Mouse (Mus musculus): ENCODE measurements around the gene Cdh24. TPM values are rescaled to one million over a fixed set of nuclear protein-coding genes. Genes with fewer than 3 reads are reported as not detected.

Cdh24 gene
- polyA plus RNA-seq, 1 experiment from 2014 or later = 2.9 TPM

- 71% methylated on average over 2 of the region's 2 CpGs for WGBS (ENCODE audit: insufficient replicate concordance)
- Histone ChIP-seq H3K4me3 (ENCODE audit: low read depth, low read length) (no peak overlapping the region), H3K9me3 (replicated peaks; ENCODE audit: control insufficient read depth, low read length) (no peaks in the 10 kb centered on the region), H3K4me1 (ENCODE audit: control insufficient read depth, insufficient read depth, low read length) (no peaks in the 10 kb centered on the region), H3K4me2 (no peak overlapping the region), H3K27ac (ENCODE audit: low read depth, low read length) (no peak overlapping the region), H3K9ac (ENCODE audit: low read depth, low read length) (no peak overlapping the region), H3K36me3 (ENCODE audit: control insufficient read depth, insufficient read depth, low read length) (peaks cover 28% of the 10 kb centered on the region), H3K27me3 (ENCODE audit: control insufficient read depth, insufficient read depth, low read length) (no peaks in the 10 kb centered on the region)
- ATAC-seq (replicated peaks; ENCODE audit: insufficient number of reproducible peaks, low FRiP score, low TSS enrichment) = no peak
Measured at GRCm38 (mm10) chr14:54674317-54674716, 33.2 kb upstream of the Cdh24 start.

DNA sequence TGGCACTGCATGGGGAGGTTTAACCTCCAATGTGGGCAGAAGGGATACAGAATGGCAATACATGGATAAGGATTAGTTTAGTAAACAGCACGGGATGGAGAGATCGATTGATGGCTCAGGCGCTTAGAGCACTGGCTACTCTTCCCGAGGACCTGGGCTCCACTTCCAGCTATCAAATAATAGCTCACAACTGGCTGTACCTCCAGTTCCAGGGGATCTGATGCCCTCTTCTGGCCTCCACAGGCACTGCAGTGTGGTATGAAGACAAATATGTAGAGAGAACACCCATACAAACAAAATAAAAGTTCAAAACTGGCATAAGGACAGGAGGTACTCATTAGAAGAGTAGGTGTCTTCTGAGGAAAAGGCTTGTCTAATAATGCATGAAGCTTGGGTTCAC lies 28.2 kb upstream of the Cdh24 start:
- Histone ChIP-seq H3K9ac (ENCODE audit: low read depth, low read length) (no peak overlapping the region), H3K4me3 (ENCODE audit: low read depth, low read length) (no peak overlapping the region), H3K36me3 (ENCODE audit: control insufficient read depth, insufficient read depth, low read length) (peaks cover 33% of the 10 kb centered on the region), H3K4me2 (no peak overlapping the region), H3K9me3 (replicated peaks; ENCODE audit: control insufficient read depth, low read length) (no peaks in the 10 kb centered on the region), H3K27ac (ENCODE audit: low read depth, low read length) (no peak overlapping the region), H3K4me1 (ENCODE audit: control insufficient read depth, insufficient read depth, low read length) (no peaks in the 10 kb centered on the region), H3K27me3 (ENCODE audit: control insufficient read depth, insufficient read depth, low read length) (no peaks in the 10 kb centered on the region)
- no peak for ATAC-seq (replicated peaks; ENCODE audit: insufficient number of reproducible peaks, low FRiP score, low TSS enrichment)
- 75% methylated on average over 4 of the region's 4 CpGs for WGBS (ENCODE audit: insufficient replicate concordance)

DNA sequence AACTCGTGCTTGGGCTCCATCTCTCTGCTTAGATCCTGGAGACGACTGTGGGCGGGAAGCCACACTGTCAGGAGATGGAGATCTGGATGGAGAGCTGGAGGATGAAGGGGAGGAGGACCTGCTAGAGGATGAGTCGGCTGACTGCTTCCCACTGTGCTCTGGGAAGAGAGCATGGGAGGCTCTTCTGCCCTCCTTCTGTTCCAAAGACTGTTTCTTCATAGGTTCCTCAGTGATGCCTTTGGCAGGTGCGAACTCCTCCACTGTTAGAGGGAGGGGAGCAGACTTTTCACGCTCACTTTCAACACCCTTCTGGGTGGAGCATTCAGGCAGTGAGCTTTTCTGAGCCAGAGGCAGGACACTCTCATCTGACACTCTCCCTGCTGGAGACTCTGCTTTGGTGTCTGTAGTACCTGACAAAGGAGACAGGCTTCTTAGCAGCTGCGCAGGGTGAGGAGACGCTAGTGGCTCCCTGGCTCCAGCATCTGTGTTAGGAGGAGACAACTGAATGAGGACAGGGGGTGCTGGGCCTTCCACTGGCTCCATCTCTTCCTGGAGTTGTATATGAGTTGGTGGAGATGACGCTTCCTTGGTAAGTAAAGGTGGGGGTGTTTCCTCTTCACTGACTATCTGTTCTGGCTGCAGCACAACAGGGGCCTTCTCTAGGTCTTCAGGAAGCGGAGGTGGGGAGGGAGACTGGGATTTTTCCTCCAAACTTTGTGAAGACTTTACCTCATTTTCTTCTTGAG lies 23.5 kb upstream of the Cdh24 start:
- WGBS (ENCODE audit: insufficient replicate concordance) = 87% methylated on average over 10 of the region's 10 CpGs
- no peaks in the 10 kb centered on the region for H3K9me3 ChIP-seq (replicated peaks; ENCODE audit: control insufficient read depth, low read length)
- H3K4me3 ChIP-seq (ENCODE audit: low read depth, low read length) = no peak overlapping the region
- H3K27ac ChIP-seq (ENCODE audit: low read depth, low read length) = no peak overlapping the region
- H3K9ac ChIP-seq (ENCODE audit: low read depth, low read length) = no peak overlapping the region
- H3K4me1 ChIP-seq (ENCODE audit: control insufficient read depth, insufficient read depth, low read length) = no peaks in the 10 kb centered on the region
- H3K27me3 ChIP-seq (ENCODE audit: control insufficient read depth, insufficient read depth, low read length) = no peaks in the 10 kb centered on the region
- ATAC-seq (replicated peaks; ENCODE audit: insufficient number of reproducible peaks, low FRiP score, low TSS enrichment) = no peak
- no peak overlapping the region for H3K4me2 ChIP-seq
- H3K36me3 ChIP-seq (ENCODE audit: control insufficient read depth, insufficient read depth, low read length) = peaks cover 39% of the 10 kb centered on the region

DNA sequence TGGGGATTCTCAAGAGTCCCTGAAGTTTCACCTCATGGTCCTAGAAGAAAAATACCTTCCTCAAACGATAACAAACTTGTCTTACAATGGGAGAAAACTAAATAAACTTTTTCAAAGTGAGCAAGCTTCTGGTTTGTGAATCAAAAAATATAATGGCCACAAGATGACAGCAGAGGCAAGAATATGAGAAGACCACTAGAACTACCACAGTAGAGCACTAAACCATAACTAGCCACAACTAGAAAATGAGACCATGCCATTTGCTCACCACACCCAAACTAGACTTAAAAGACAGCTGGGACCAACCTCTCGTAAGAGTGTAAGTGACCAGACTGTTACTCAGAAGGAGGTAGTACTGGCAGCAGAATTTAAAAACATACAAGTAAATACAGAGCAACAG lies 18.8 kb upstream of the Cdh24 start:
- no peak overlapping the region for H3K9ac ChIP-seq (ENCODE audit: low read depth, low read length)
- WGBS (ENCODE audit: insufficient replicate concordance) = 88% methylated on average over 2 of the region's 2 CpGs
- H3K36me3 ChIP-seq (ENCODE audit: control insufficient read depth, insufficient read depth, low read length) = peaks cover 29% of the 10 kb centered on the region
- no peaks in the 10 kb centered on the region for H3K27me3 ChIP-seq (ENCODE audit: control insufficient read depth, insufficient read depth, low read length)
- H3K9me3 ChIP-seq (replicated peaks; ENCODE audit: control insufficient read depth, low read length) = no peaks in the 10 kb centered on the region
- no peak overlapping the region for H3K4me3 ChIP-seq (ENCODE audit: low read depth, low read length)
- no peak for ATAC-seq (replicated peaks; ENCODE audit: insufficient number of reproducible peaks, low FRiP score, low TSS enrichment)
- H3K27ac ChIP-seq (ENCODE audit: low read depth, low read length) = no peak overlapping the region
- no peak overlapping the region for H3K4me2 ChIP-seq
- H3K4me1 ChIP-seq (ENCODE audit: control insufficient read depth, insufficient read depth, low read length) = no peaks in the 10 kb centered on the region

- Histone ChIP-seq H3K27me3 (ENCODE audit: control insufficient read depth, insufficient read depth, low read length) (no peaks in the 10 kb centered on the region), H3K4me1 (ENCODE audit: control insufficient read depth, insufficient read depth, low read length) (peaks cover 25% of the 10 kb centered on the region), H3K27ac (ENCODE audit: low read depth, low read length) (peak overlapping the region; percentile 93), H3K9me3 (replicated peaks; ENCODE audit: control insufficient read depth, low read length) (no peaks in the 10 kb centered on the region), H3K4me3 (ENCODE audit: low read depth, low read length) (peak overlapping the region; percentile 83), H3K4me2 (peak overlapping the region; percentile 80), H3K36me3 (ENCODE audit: control insufficient read depth, insufficient read depth, low read length) (peaks cover 29% of the 10 kb centered on the region), H3K9ac (ENCODE audit: low read depth, low read length) (peak overlapping the region; percentile 87)
- WGBS (ENCODE audit: insufficient replicate concordance) = 2% methylated on average over 12 of the region's 12 CpGs
- ATAC-seq (replicated peaks; ENCODE audit: insufficient number of reproducible peaks, low FRiP score, low TSS enrichment) = peak; percentile 78
Measured at GRCm38 (mm10) chr14:54653496-54653895, 12.3 kb upstream of the Cdh24 start.

GRCm38 (mm10) chr14:54652787-54653186 lies 11.6 kb upstream of the Cdh24 start:
- H3K4me1 ChIP-seq (ENCODE audit: control insufficient read depth, insufficient read depth, low read length) = peaks cover 25% of the 10 kb centered on the region
- no peaks in the 10 kb centered on the region for H3K9me3 ChIP-seq (replicated peaks; ENCODE audit: control insufficient read depth, low read length)
- peak overlapping the region; percentile 87 for H3K9ac ChIP-seq (ENCODE audit: low read depth, low read length)
- peaks cover 26% of the 10 kb centered on the region for H3K36me3 ChIP-seq (ENCODE audit: control insufficient read depth, insufficient read depth, low read length)
- no peak; the same call in 1 of the 2 replicates for ATAC-seq (replicated peaks; ENCODE audit: insufficient number of reproducible peaks, low FRiP score, low TSS enrichment)
- under 1% methylated on average over 7 of the region's 7 CpGs for WGBS (ENCODE audit: insufficient replicate concordance)
- peak overlapping the region; percentile 80 for H3K4me2 ChIP-seq
- peak overlapping the region; percentile 93 for H3K27ac ChIP-seq (ENCODE audit: low read depth, low read length)
- H3K27me3 ChIP-seq (ENCODE audit: control insufficient read depth, insufficient read depth, low read length) = no peaks in the 10 kb centered on the region
- H3K4me3 ChIP-seq (ENCODE audit: low read depth, low read length) = peak overlapping the region; percentile 83

DNA sequence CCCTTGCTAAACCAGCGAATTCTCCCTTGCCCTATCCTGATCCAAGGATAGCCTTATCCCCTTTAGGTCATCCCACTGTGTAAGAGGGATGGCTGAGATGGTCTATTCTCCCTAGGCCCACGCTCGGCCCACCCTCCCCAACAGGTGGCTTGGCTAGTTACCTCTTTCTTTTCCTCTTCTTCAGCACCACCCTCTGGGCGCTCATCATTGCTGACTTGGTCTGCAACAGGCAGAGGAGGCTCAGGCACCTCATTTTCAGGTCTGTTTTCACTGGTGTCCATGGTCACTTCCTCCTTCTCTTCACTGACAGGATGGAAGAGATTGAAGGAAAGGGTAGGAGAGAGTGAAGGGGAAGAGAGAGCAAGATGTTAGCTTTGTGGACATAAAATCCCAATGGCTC lies 10.4 kb upstream of the Cdh24 start:
- H3K4me3 ChIP-seq (ENCODE audit: low read depth, low read length) = no peak overlapping the region
- peaks cover 25% of the 10 kb centered on the region for H3K4me1 ChIP-seq (ENCODE audit: control insufficient read depth, insufficient read depth, low read length)
- H3K36me3 ChIP-seq (ENCODE audit: control insufficient read depth, insufficient read depth, low read length) = peaks cover 33% of the 10 kb centered on the region
- H3K27ac ChIP-seq (ENCODE audit: low read depth, low read length) = no peak overlapping the region
- no peak for ATAC-seq (replicated peaks; ENCODE audit: insufficient number of reproducible peaks, low FRiP score, low TSS enrichment)
- H3K4me2 ChIP-seq = no peak overlapping the region
- H3K27me3 ChIP-seq (ENCODE audit: control insufficient read depth, insufficient read depth, low read length) = no peaks in the 10 kb centered on the region
- H3K9ac ChIP-seq (ENCODE audit: low read depth, low read length) = no peak overlapping the region
- H3K9me3 ChIP-seq (replicated peaks; ENCODE audit: control insufficient read depth, low read length) = no peaks in the 10 kb centered on the region
- 75% methylated on average over 4 of the region's 4 CpGs for WGBS (ENCODE audit: insufficient replicate concordance)

GRCm38 (mm10) chr14:54650621-54651454 lies 9.7 kb upstream of the Cdh24 start:
- peaks cover 38% of the 10 kb centered on the region for H3K36me3 ChIP-seq (ENCODE audit: control insufficient read depth, insufficient read depth, low read length)
- H3K27ac ChIP-seq (ENCODE audit: low read depth, low read length) = no peak overlapping the region
- 59% methylated on average over 23 of the region's 23 CpGs for WGBS (ENCODE audit: insufficient replicate concordance)
- H3K4me2 ChIP-seq = no peak overlapping the region
- H3K27me3 ChIP-seq (ENCODE audit: control insufficient read depth, insufficient read depth, low read length) = no peaks in the 10 kb centered on the region
- peaks cover 25% of the 10 kb centered on the region for H3K4me1 ChIP-seq (ENCODE audit: control insufficient read depth, insufficient read depth, low read length)
- no peaks in the 10 kb centered on the region for H3K9me3 ChIP-seq (replicated peaks; ENCODE audit: control insufficient read depth, low read length)
- no peak; the same call in 1 of the 2 replicates for ATAC-seq (replicated peaks; ENCODE audit: insufficient number of reproducible peaks, low FRiP score, low TSS enrichment)
- no peak overlapping the region for H3K4me3 ChIP-seq (ENCODE audit: low read depth, low read length)
- H3K9ac ChIP-seq (ENCODE audit: low read depth, low read length) = no peak overlapping the region

Data from heart, embryonic 11.5 days (tissue).